Mouse (Mus musculus): ENCODE data around the gene Pnkp.

DNA sequence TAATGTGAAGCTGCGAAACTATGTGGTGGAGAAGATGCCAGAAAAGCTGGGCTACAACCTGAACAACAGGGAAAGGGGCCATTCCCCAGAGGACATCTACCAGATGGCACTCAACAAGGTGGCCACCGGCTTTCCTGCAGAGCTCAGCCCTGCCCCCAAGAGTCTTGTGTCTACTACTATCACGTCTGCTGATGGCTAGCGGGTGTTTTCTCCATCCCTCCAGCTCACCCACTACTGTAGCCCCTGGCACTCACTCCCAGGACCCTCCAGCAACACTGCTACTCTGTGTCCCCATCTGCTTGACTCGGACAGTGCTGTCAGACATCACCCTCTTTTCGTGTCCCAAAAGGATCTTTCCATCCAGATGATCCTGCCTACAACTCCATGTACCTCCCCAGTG, 18.9 kb upstream of the Pnkp start:
- TF ChIP-seq POLR2A (IDR thresholded peaks at IDR 0.05; ENCODE audit: low read depth, low read length) (no peak), CTCF (IDR thresholded peaks at IDR 0.05; ENCODE audit: extremely low read depth, insufficient read depth, insufficient read length, insufficient replicate concordance) (no peak)

Data from spleen, adult 2 months (tissue).